Mouse (Mus musculus): Measurements from ENCODE around the gene Cdk11b. TPM values are rescaled to one million over a fixed set of nuclear protein-coding genes. Genes with fewer than 3 reads are reported as not detected.
A peak's percentile ranks its signal among the peaks of the same experiment; 100 is the strongest.

The Cdk11b gene
- total and polyA plus RNA-seq, 2 experiments from 2014 or later, result 15.3 to 36.8 TPM

GRCm38 (mm10) chr4:155601091-155601996, 23.3 kb upstream of the Cdk11b start, which contains the start of gene Slc35e2:
TSS of gene Slc35e2 (plus strand) at chr4:155601416.
- peak within 1 kb of the TSS; percentile 88 for H3K4me3 ChIP-seq (ENCODE audit: low read depth, low read length)
- TF ChIP-seq CTCF (IDR thresholded peaks at IDR 0.05; ENCODE audit: low read depth), result peak; percentile 19; the same call in 1 of the 2 replicates
- TF ChIP-seq EP300 (IDR thresholded peaks at IDR 0.05; ENCODE audit: low read depth), result peak; percentile 80; the same call in 1 of the 2 replicates
- H3K36me3 ChIP-seq (replicated peaks; ENCODE audit: control insufficient read depth, insufficient read depth, low read length), result peaks cover 10% of the 10 kb centered on the region; the same call in 1 of the 2 replicates
- no peaks in the 10 kb centered on the region for H3K27me3 ChIP-seq (ENCODE audit: control insufficient read depth, insufficient read depth, low read length)
- H3K9me3 ChIP-seq (replicated peaks; ENCODE audit: control insufficient read depth, low read length), result no peaks in the 10 kb centered on the region
- peak; percentile 96 for DNase-seq (ENCODE audit: low spot score)
- H3K9ac ChIP-seq (replicated peaks; ENCODE audit: low read depth, low read length), result peak within 1 kb of the TSS; percentile 94
- H3K4me2 ChIP-seq (ENCODE audit: low read depth, low read length), result peak within 1 kb of the TSS; percentile 99
- peak within 1 kb of the TSS; percentile 99 for H3K27ac ChIP-seq (ENCODE audit: low read depth)
- peak; percentile 94 for ATAC-seq (ENCODE audit: insufficient read depth, low read depth)
- under 1% methylated on average over 53 of the region's 65 CpGs for WGBS
- H3K4me1 ChIP-seq (ENCODE audit: control insufficient read depth, insufficient read depth), result no peaks in the 10 kb centered on the region

GRCm38 (mm10) chr4:155601997-155602456, 22.6 kb upstream of the Cdk11b start:
- Histone ChIP-seq H3K4me3 (ENCODE audit: low read depth, low read length) (peak overlapping the region; percentile 88), H3K4me1 (ENCODE audit: control insufficient read depth, insufficient read depth) (no peaks in the 10 kb centered on the region), H3K36me3 (replicated peaks; ENCODE audit: control insufficient read depth, insufficient read depth, low read length) (peaks cover 10% of the 10 kb centered on the region; the same call in 1 of the 2 replicates), H3K9me3 (replicated peaks; ENCODE audit: control insufficient read depth, low read length) (no peaks in the 10 kb centered on the region), H3K9ac (replicated peaks; ENCODE audit: low read depth, low read length) (peak overlapping the region; percentile 94), H3K4me2 (ENCODE audit: low read depth, low read length) (peak overlapping the region; percentile 99), H3K27ac (ENCODE audit: low read depth) (peak overlapping the region; percentile 99), H3K27me3 (ENCODE audit: control insufficient read depth, insufficient read depth, low read length) (no peaks in the 10 kb centered on the region)
- TF ChIP-seq EP300 (IDR thresholded peaks at IDR 0.05; ENCODE audit: low read depth) (no peak), CTCF (IDR thresholded peaks at IDR 0.05; ENCODE audit: low read depth) (no peak)
- peak; percentile 7 for ATAC-seq (ENCODE audit: insufficient read depth, low read depth)
- 1% methylated on average over 31 of the region's 31 CpGs for WGBS
- DNase-seq (ENCODE audit: low spot score), result no peak

- 84% methylated on average over 1 of the region's 1 CpGs for WGBS
- Histone ChIP-seq H3K27me3 (ENCODE audit: control insufficient read depth, insufficient read depth, low read length) (no peaks in the 10 kb centered on the region), H3K4me2 (ENCODE audit: low read depth, low read length) (peak overlapping the region; percentile 99; the same call in 1 of the 2 replicates), H3K4me3 (ENCODE audit: low read depth, low read length) (no peak overlapping the region), H3K9me3 (replicated peaks; ENCODE audit: control insufficient read depth, low read length) (no peaks in the 10 kb centered on the region), H3K27ac (ENCODE audit: low read depth) (no peak overlapping the region), H3K36me3 (replicated peaks; ENCODE audit: control insufficient read depth, insufficient read depth, low read length) (peaks cover 10% of the 10 kb centered on the region; the same call in 1 of the 2 replicates), H3K4me1 (ENCODE audit: control insufficient read depth, insufficient read depth) (no peaks in the 10 kb centered on the region), H3K9ac (replicated peaks; ENCODE audit: low read depth, low read length) (no peak overlapping the region; the same call in 1 of the 2 replicates)
- no peak for DNase-seq (ENCODE audit: low spot score)
- ATAC-seq (ENCODE audit: insufficient read depth, low read depth), result no peak
- TF ChIP-seq EP300 (IDR thresholded peaks at IDR 0.05; ENCODE audit: low read depth) (no peak), CTCF (IDR thresholded peaks at IDR 0.05; ENCODE audit: low read depth) (no peak)
These were observed 21.9 kb upstream of the Cdk11b start for GRCm38 (mm10) chr4:155602753-155603152.

- H3K36me3 ChIP-seq (replicated peaks; ENCODE audit: control insufficient read depth, insufficient read depth, low read length), result peaks cover 10% of the 10 kb centered on the region; the same call in 1 of the 2 replicates
- 93% methylated on average over 5 of the region's 6 CpGs for WGBS
- DNase-seq (ENCODE audit: low spot score), result no peak
- H3K9ac ChIP-seq (replicated peaks; ENCODE audit: low read depth, low read length), result no peak overlapping the region
- no peaks in the 10 kb centered on the region for H3K27me3 ChIP-seq (ENCODE audit: control insufficient read depth, insufficient read depth, low read length)
- no peaks in the 10 kb centered on the region for H3K4me1 ChIP-seq (ENCODE audit: control insufficient read depth, insufficient read depth)
- no peaks in the 10 kb centered on the region for H3K9me3 ChIP-seq (replicated peaks; ENCODE audit: control insufficient read depth, low read length)
- no peak overlapping the region for H3K4me2 ChIP-seq (ENCODE audit: low read depth, low read length)
- no peak overlapping the region for H3K4me3 ChIP-seq (ENCODE audit: low read depth, low read length)
- ATAC-seq (ENCODE audit: insufficient read depth, low read depth), result no peak
- H3K27ac ChIP-seq (ENCODE audit: low read depth), result no peak overlapping the region
- no peak for TF ChIP-seq CTCF (IDR thresholded peaks at IDR 0.05; ENCODE audit: low read depth)
- no peak for TF ChIP-seq EP300 (IDR thresholded peaks at IDR 0.05; ENCODE audit: low read depth)
These were observed 20.9 kb upstream of the Cdk11b start for GRCm38 (mm10) chr4:155603801-155604200.

GRCm38 (mm10) chr4:155605132-155605531, 19.5 kb upstream of the Cdk11b start:
- TF ChIP-seq EP300 (IDR thresholded peaks at IDR 0.05; ENCODE audit: low read depth), result no peak
- DNase-seq (ENCODE audit: low spot score) (no peak), ATAC-seq (ENCODE audit: insufficient read depth, low read depth) (no peak)
- Histone ChIP-seq H3K27ac (ENCODE audit: low read depth) (no peak overlapping the region), H3K9me3 (replicated peaks; ENCODE audit: control insufficient read depth, low read length) (no peaks in the 10 kb centered on the region), H3K27me3 (ENCODE audit: control insufficient read depth, insufficient read depth, low read length) (no peaks in the 10 kb centered on the region), H3K36me3 (replicated peaks; ENCODE audit: control insufficient read depth, insufficient read depth, low read length) (peaks cover 15% of the 10 kb centered on the region), H3K9ac (replicated peaks; ENCODE audit: low read depth, low read length) (no peak overlapping the region), H3K4me1 (ENCODE audit: control insufficient read depth, insufficient read depth) (no peaks in the 10 kb centered on the region), H3K4me2 (ENCODE audit: low read depth, low read length) (no peak overlapping the region), H3K4me3 (ENCODE audit: low read depth, low read length) (no peak overlapping the region)
- 89% methylated on average over 4 of the region's 4 CpGs for WGBS

All from heart, postnatal 0 days (tissue).